Mouse (Mus musculus) limb, embryonic 15.5 days (tissue): Measurements from ENCODE around the gene Gm20388. TPM values are rescaled to one million over a fixed set of nuclear protein-coding genes. Genes with fewer than 3 reads are reported as not detected.

Experiments used
- ATAC-seq: fragments of 200-750 bp; cut with Nextera tagmentation; 2 replicates; pipeline ENCODE4 v1.8.0; 2017; ENCODE audit warnings: low read depth, moderate TSS enrichment; ENCODE audit not compliant: insufficient number of reproducible peaks, low FRiP score, low TSS enrichment
- H3K27ac ChIP-seq: fragments of 300-500 bp; sonication (generic); 2 replicates; pipeline ENCODE4 v1.5.1; 2015; ENCODE audit warnings: moderate library complexity, mild to moderate bottlenecking, inconsistent platforms
- H3K27me3 ChIP-seq: fragments of 300-500 bp; sonication (generic); 2 replicates; pipeline ENCODE4 v1.6.1; 2015; ENCODE audit warnings: inconsistent platforms
- H3K36me3 ChIP-seq: fragments of 300-500 bp; sonication (generic); 2 replicates; pipeline ENCODE4 v1.6.1; 2015; ENCODE audit warnings: inconsistent platforms
- H3K4me1 ChIP-seq: fragments of 300-500 bp; sonication (generic); 2 replicates; pipeline ENCODE4 v1.6.1; 2015; ENCODE audit warnings: inconsistent platforms
- H3K4me2 ChIP-seq: fragments of 300-500 bp; sonication (generic); 2 replicates; pipeline ENCODE4 v1.6.1; 2015; ENCODE audit warnings: mild to moderate bottlenecking, inconsistent platforms
- H3K4me3 ChIP-seq: fragments of 300-500 bp; sonication (generic); 2 replicates; pipeline ENCODE4 v1.5.1; 2015; ENCODE audit warnings: mild to moderate bottlenecking, inconsistent platforms
- H3K9ac ChIP-seq: fragments of 300-500 bp; sonication (generic); 2 replicates; pipeline ENCODE4 v1.6.1; 2015; ENCODE audit warnings: inconsistent platforms
- H3K9me3 ChIP-seq: fragments of 300-500 bp; sonication (generic); 2 replicates; pipeline ENCODE4 v1.6.1; 2016; ENCODE audit warnings: inconsistent platforms
- WGBS: fragments of 180-500 bp; shearing (Covaris S2); methylation state at CpG from one replicate; pipeline ENCODE4 v1.1.7; 2015; 5-methylcytosine and 5-hydroxymethylcytosine counted together
- polyA plus RNA-seq: library from polyadenylated mRNA; unstranded; fragments of >200 nt; fragmentation: Nextera tagmentation; extraction: Ambion mirVana; gene quantifications from 2 replicates; pipeline ENCODE4 v1.2.1, GENCODE M21; 2015

The Gm20388 gene
- polyA plus RNA-seq, 1 experiment from 2014 or later, result 4.9 TPM

- no peak overlapping the region for H3K27ac ChIP-seq
- H3K4me2 ChIP-seq, result no peak overlapping the region
- H3K36me3 ChIP-seq, result no peaks in the 10 kb centered on the region
- no peak for ATAC-seq
- H3K9ac ChIP-seq, result no peak overlapping the region
- H3K4me1 ChIP-seq, result peaks cover 13% of the 10 kb centered on the region
- WGBS, result 83% methylated on average over 17 of the region's 17 CpGs
- no peaks in the 10 kb centered on the region for H3K9me3 ChIP-seq
- no peak overlapping the region for H3K4me3 ChIP-seq
- H3K27me3 ChIP-seq, result peaks cover 27% of the 10 kb centered on the region
Observed at GRCm38 (mm10) chr8:120741001-120741400, 830.4 kb downstream of the Gm20388 start.

GRCm38 (mm10) chr8:120741815-120742530 lies 831.3 kb downstream of the Gm20388 start:
- Histone ChIP-seq H3K36me3 (no peaks in the 10 kb centered on the region), H3K9ac (no peak overlapping the region), H3K4me1 (peaks cover 8% of the 10 kb centered on the region; the same call in 1 of the 2 replicates), H3K27me3 (peaks cover 17% of the 10 kb centered on the region), H3K4me2 (no peak overlapping the region), H3K9me3 (no peaks in the 10 kb centered on the region), H3K4me3 (no peak overlapping the region), H3K27ac (no peak overlapping the region)
- ATAC-seq, result no peak
- 88% methylated on average over 15 of the region's 15 CpGs for WGBS

GRCm38 (mm10) chr8:120743149-120743897 lies 832.7 kb downstream of the Gm20388 start:
- H3K36me3 ChIP-seq, result no peaks in the 10 kb centered on the region
- H3K4me3 ChIP-seq, result no peak overlapping the region
- no peak for ATAC-seq
- no peaks in the 10 kb centered on the region for H3K9me3 ChIP-seq
- H3K27me3 ChIP-seq, result peaks cover 3% of the 10 kb centered on the region
- H3K4me2 ChIP-seq, result no peak overlapping the region
- no peak overlapping the region for H3K27ac ChIP-seq
- H3K4me1 ChIP-seq, result peaks cover 8% of the 10 kb centered on the region; the same call in 1 of the 2 replicates
- no peak overlapping the region for H3K9ac ChIP-seq
- WGBS, result 60% methylated on average over 12 of the region's 12 CpGs

GRCm38 (mm10) chr8:120743898-120744290 lies 833.3 kb downstream of the Gm20388 start:
- Histone ChIP-seq H3K36me3 (no peaks in the 10 kb centered on the region), H3K4me3 (no peak overlapping the region), H3K4me1 (peaks cover 8% of the 10 kb centered on the region; the same call in 1 of the 2 replicates), H3K27ac (no peak overlapping the region), H3K9ac (no peak overlapping the region), H3K9me3 (no peaks in the 10 kb centered on the region), H3K27me3 (no peaks in the 10 kb centered on the region), H3K4me2 (no peak overlapping the region)
- ATAC-seq, result no peak
- 68% methylated on average over 4 of the region's 4 CpGs for WGBS

- no peaks in the 10 kb centered on the region for H3K36me3 ChIP-seq
- 59% methylated on average over 5 of the region's 5 CpGs for WGBS
- no peak overlapping the region for H3K4me2 ChIP-seq
- no peak for ATAC-seq
- H3K9ac ChIP-seq, result no peak overlapping the region
- no peaks in the 10 kb centered on the region for H3K27me3 ChIP-seq
- H3K4me1 ChIP-seq, result peaks cover 8% of the 10 kb centered on the region; the same call in 1 of the 2 replicates
- no peak overlapping the region for H3K27ac ChIP-seq
- no peaks in the 10 kb centered on the region for H3K9me3 ChIP-seq
- no peak overlapping the region for H3K4me3 ChIP-seq
Observed at GRCm38 (mm10) chr8:120744448-120744847, 833.8 kb downstream of the Gm20388 start.

GRCm38 (mm10) chr8:120745226-120745625 lies 834.6 kb downstream of the Gm20388 start:
- H3K9me3 ChIP-seq, result no peaks in the 10 kb centered on the region
- H3K4me1 ChIP-seq, result peaks cover 8% of the 10 kb centered on the region; the same call in 1 of the 2 replicates
- ATAC-seq, result no peak
- no peaks in the 10 kb centered on the region for H3K27me3 ChIP-seq
- WGBS, result 52% methylated on average over 7 of the region's 7 CpGs
- no peak overlapping the region for H3K4me2 ChIP-seq
- no peak overlapping the region for H3K27ac ChIP-seq
- H3K36me3 ChIP-seq, result no peaks in the 10 kb centered on the region
- no peak overlapping the region for H3K9ac ChIP-seq
- no peak overlapping the region for H3K4me3 ChIP-seq

- no peaks in the 10 kb centered on the region for H3K36me3 ChIP-seq
- no peaks in the 10 kb centered on the region for H3K9me3 ChIP-seq
- WGBS, result 63% methylated on average over 18 of the region's 18 CpGs
- peaks cover 8% of the 10 kb centered on the region; the same call in 1 of the 2 replicates for H3K4me1 ChIP-seq
- H3K4me2 ChIP-seq, result no peak overlapping the region
- H3K9ac ChIP-seq, result no peak overlapping the region
- no peak for ATAC-seq
- no peak overlapping the region for H3K27ac ChIP-seq
- no peak overlapping the region for H3K4me3 ChIP-seq
- no peaks in the 10 kb centered on the region for H3K27me3 ChIP-seq
Observed at GRCm38 (mm10) chr8:120746007-120746701, 835.5 kb downstream of the Gm20388 start.

- H3K9me3 ChIP-seq, result no peaks in the 10 kb centered on the region
- H3K4me2 ChIP-seq, result no peak overlapping the region
- no peak for ATAC-seq
- no peak overlapping the region for H3K27ac ChIP-seq
- no peak overlapping the region for H3K9ac ChIP-seq
- H3K36me3 ChIP-seq, result no peaks in the 10 kb centered on the region
- 81% methylated on average over 7 of the region's 7 CpGs for WGBS
- H3K27me3 ChIP-seq, result no peaks in the 10 kb centered on the region
- peaks cover 16% of the 10 kb centered on the region for H3K4me1 ChIP-seq
- H3K4me3 ChIP-seq, result no peak overlapping the region
Observed at GRCm38 (mm10) chr8:120747286-120747685, 836.6 kb downstream of the Gm20388 start.

GRCm38 (mm10) chr8:120750616-120751015 lies 840.0 kb downstream of the Gm20388 start:
- peaks cover 6% of the 10 kb centered on the region for H3K27me3 ChIP-seq
- no peak overlapping the region for H3K9ac ChIP-seq
- H3K9me3 ChIP-seq, result no peaks in the 10 kb centered on the region
- ATAC-seq, result no peak
- no peak overlapping the region for H3K27ac ChIP-seq
- no peaks in the 10 kb centered on the region for H3K36me3 ChIP-seq
- peaks cover 12% of the 10 kb centered on the region for H3K4me1 ChIP-seq
- no peak overlapping the region for H3K4me3 ChIP-seq
- WGBS, result 85% methylated on average over 9 of the region's 9 CpGs
- H3K4me2 ChIP-seq, result no peak overlapping the region

- ATAC-seq, result no peak
- Histone ChIP-seq H3K36me3 (no peaks in the 10 kb centered on the region), H3K27me3 (peaks cover 13% of the 10 kb centered on the region), H3K4me3 (no peak overlapping the region), H3K9me3 (no peaks in the 10 kb centered on the region), H3K4me2 (0 out of 2 replicates have a peak overlapping the region, but pooled peaks have one; percentile 10), H3K27ac (no peak overlapping the region), H3K9ac (no peak overlapping the region), H3K4me1 (peaks cover 13% of the 10 kb centered on the region)
- WGBS, result 61% methylated on average over 21 of the region's 21 CpGs
Observed at GRCm38 (mm10) chr8:120751226-120752081, 840.8 kb downstream of the Gm20388 start.

- 4% methylated on average over 12 of the region's 12 CpGs for WGBS
- 0 out of 2 replicates have a peak, but pooled peaks have one; percentile 37 for ATAC-seq
- Histone ChIP-seq H3K27me3 (peaks cover 13% of the 10 kb centered on the region), H3K4me1 (peaks cover 13% of the 10 kb centered on the region), H3K4me2 (0 out of 2 replicates have a peak overlapping the region, but pooled peaks have one; percentile 10), H3K9ac (no peak overlapping the region), H3K9me3 (no peaks in the 10 kb centered on the region), H3K36me3 (no peaks in the 10 kb centered on the region), H3K27ac (no peak overlapping the region), H3K4me3 (no peak overlapping the region)
Observed at GRCm38 (mm10) chr8:120752082-120752452, 841.4 kb downstream of the Gm20388 start.
